Mouse (Mus musculus): ENCODE measurements around the gene Fgf8. TPM values are rescaled to one million over a fixed set of nuclear protein-coding genes. Genes with fewer than 3 reads are reported as not detected.

Gene Fgf8
- polyA plus RNA-seq, 1 experiment from 2014 or later, result 0.18 TPM

- peaks cover 26% of the 10 kb centered on the region for H3K27me3 ChIP-seq (ENCODE audit: control insufficient read depth, insufficient read depth, low read length)
- H3K36me3 ChIP-seq (ENCODE audit: control insufficient read depth, insufficient read depth, low read length), result no peaks in the 10 kb centered on the region
- no peak overlapping the region for H3K4me2 ChIP-seq (ENCODE audit: low read length)
- H3K4me3 ChIP-seq (replicated peaks; ENCODE audit: low read depth, low read length), result no peak overlapping the region
- no peak overlapping the region for H3K9ac ChIP-seq (replicated peaks; ENCODE audit: low read length)
- WGBS, result 49% methylated on average over 14 of the region's 14 CpGs
- ATAC-seq (ENCODE audit: low FRiP score, low TSS enrichment), result no peak
- H3K4me1 ChIP-seq (ENCODE audit: control insufficient read depth, insufficient read depth, low read length), result no peaks in the 10 kb centered on the region
- DNase-seq, result no peak
- no peak overlapping the region for H3K27ac ChIP-seq (replicated peaks; ENCODE audit: low read depth, low read length)
- no peaks in the 10 kb centered on the region for H3K9me3 ChIP-seq (ENCODE audit: control insufficient read depth, low read length)
These were observed 16.9 kb downstream of the Fgf8 start for GRCm38 (mm10) chr19:45725677-45726277.

- no peak overlapping the region for H3K4me2 ChIP-seq (ENCODE audit: low read length)
- no peaks in the 10 kb centered on the region for H3K36me3 ChIP-seq (ENCODE audit: control insufficient read depth, insufficient read depth, low read length)
- DNase-seq, result no peak
- H3K27ac ChIP-seq (replicated peaks; ENCODE audit: low read depth, low read length), result no peak overlapping the region
- H3K4me3 ChIP-seq (replicated peaks; ENCODE audit: low read depth, low read length), result no peak overlapping the region
- peaks cover 6% of the 10 kb centered on the region; the same call in 1 of the 2 replicates for H3K4me1 ChIP-seq (ENCODE audit: control insufficient read depth, insufficient read depth, low read length)
- H3K9ac ChIP-seq (replicated peaks; ENCODE audit: low read length), result no peak overlapping the region
- H3K27me3 ChIP-seq (ENCODE audit: control insufficient read depth, insufficient read depth, low read length), result peaks cover 37% of the 10 kb centered on the region
- 72% methylated on average over 5 of the region's 5 CpGs for WGBS
- no peak for ATAC-seq (ENCODE audit: low FRiP score, low TSS enrichment)
- no peaks in the 10 kb centered on the region for H3K9me3 ChIP-seq (ENCODE audit: control insufficient read depth, low read length)
These were observed 20.5 kb downstream of the Fgf8 start for GRCm38 (mm10) chr19:45722188-45722587.

GRCm38 (mm10) chr19:45718286-45718685, 24.4 kb downstream of the Fgf8 start:
- WGBS, result 51% methylated on average over 3 of the region's 3 CpGs

GRCm38 (mm10) chr19:45717493-45718220, 25.1 kb downstream of the Fgf8 start:
- Histone ChIP-seq H3K9ac (replicated peaks; ENCODE audit: low read length) (peak overlapping the region; percentile 51; the same call in 1 of the 2 replicates), H3K9me3 (ENCODE audit: control insufficient read depth, low read length) (no peaks in the 10 kb centered on the region), H3K4me2 (ENCODE audit: low read length) (peak overlapping the region; percentile 55), H3K4me3 (replicated peaks; ENCODE audit: low read depth, low read length) (peak overlapping the region; percentile 27), H3K27me3 (ENCODE audit: control insufficient read depth, insufficient read depth, low read length) (peaks cover 39% of the 10 kb centered on the region), H3K36me3 (ENCODE audit: control insufficient read depth, insufficient read depth, low read length) (no peaks in the 10 kb centered on the region), H3K4me1 (ENCODE audit: control insufficient read depth, insufficient read depth, low read length) (peaks cover 12% of the 10 kb centered on the region), H3K27ac (replicated peaks; ENCODE audit: low read depth, low read length) (peak overlapping the region; percentile 81)
- under 1% methylated on average over 16 of the region's 16 CpGs for WGBS
- ATAC-seq (ENCODE audit: low FRiP score, low TSS enrichment) (peak; percentile 76; the same call in 1 of the 2 replicates), DNase-seq (peak; percentile 83)

More at GRCm38 (mm10) chr19:45718286-45718685, 24.4 kb downstream of the Fgf8 start:
- H3K27me3 ChIP-seq (ENCODE audit: control insufficient read depth, insufficient read depth, low read length), result peaks cover 39% of the 10 kb centered on the region
- DNase-seq, result no peak
- H3K4me1 ChIP-seq (ENCODE audit: control insufficient read depth, insufficient read depth, low read length), result peaks cover 12% of the 10 kb centered on the region
- no peak for ATAC-seq (ENCODE audit: low FRiP score, low TSS enrichment)
- no peaks in the 10 kb centered on the region for H3K9me3 ChIP-seq (ENCODE audit: control insufficient read depth, low read length)
- H3K27ac ChIP-seq (replicated peaks; ENCODE audit: low read depth, low read length), result peak overlapping the region; percentile 81
- H3K36me3 ChIP-seq (ENCODE audit: control insufficient read depth, insufficient read depth, low read length), result no peaks in the 10 kb centered on the region
- no peak overlapping the region for H3K9ac ChIP-seq (replicated peaks; ENCODE audit: low read length)
- H3K4me3 ChIP-seq (replicated peaks; ENCODE audit: low read depth, low read length), result no peak overlapping the region; the same call in 1 of the 2 replicates
- H3K4me2 ChIP-seq (ENCODE audit: low read length), result peak overlapping the region; percentile 55

- DNase-seq (no peak), ATAC-seq (ENCODE audit: low FRiP score, low TSS enrichment) (no peak)
- WGBS, result 61% methylated on average over 3 of the region's 3 CpGs
- Histone ChIP-seq H3K4me1 (ENCODE audit: control insufficient read depth, insufficient read depth, low read length) (no peaks in the 10 kb centered on the region), H3K9me3 (ENCODE audit: control insufficient read depth, low read length) (no peaks in the 10 kb centered on the region), H3K36me3 (ENCODE audit: control insufficient read depth, insufficient read depth, low read length) (no peaks in the 10 kb centered on the region), H3K27me3 (ENCODE audit: control insufficient read depth, insufficient read depth, low read length) (peaks cover 5% of the 10 kb centered on the region; the same call in 1 of the 2 replicates), H3K27ac (replicated peaks; ENCODE audit: low read depth, low read length) (no peak overlapping the region), H3K9ac (replicated peaks; ENCODE audit: low read length) (no peak overlapping the region), H3K4me2 (ENCODE audit: low read length) (no peak overlapping the region), H3K4me3 (replicated peaks; ENCODE audit: low read depth, low read length) (no peak overlapping the region)
These were observed 34.0 kb downstream of the Fgf8 start for GRCm38 (mm10) chr19:45708704-45709103.

GRCm38 (mm10) chr19:45696281-45696600, 46.5 kb downstream of the Fgf8 start:
- WGBS, result 46% methylated on average over 6 of the region's 6 CpGs

GRCm38 (mm10) chr19:45695496-45696280, 47.0 kb downstream of the Fgf8 start:
- WGBS, result 13% methylated on average over 25 of the region's 25 CpGs
- ATAC-seq (ENCODE audit: low FRiP score, low TSS enrichment), result no peak
- no peak overlapping the region for H3K9ac ChIP-seq (replicated peaks; ENCODE audit: low read length)

More at GRCm38 (mm10) chr19:45696281-45696600, 46.5 kb downstream of the Fgf8 start:
- H3K9me3 ChIP-seq (ENCODE audit: control insufficient read depth, low read length), result no peaks in the 10 kb centered on the region
- no peak for ATAC-seq (ENCODE audit: low FRiP score, low TSS enrichment)
- H3K4me2 ChIP-seq (ENCODE audit: low read length), result no peak overlapping the region
- no peak for DNase-seq
- H3K36me3 ChIP-seq (ENCODE audit: control insufficient read depth, insufficient read depth, low read length), result no peaks in the 10 kb centered on the region
- H3K4me3 ChIP-seq (replicated peaks; ENCODE audit: low read depth, low read length), result no peak overlapping the region
- H3K27ac ChIP-seq (replicated peaks; ENCODE audit: low read depth, low read length), result no peak overlapping the region
- H3K4me1 ChIP-seq (ENCODE audit: control insufficient read depth, insufficient read depth, low read length), result no peaks in the 10 kb centered on the region; the same call in 1 of the 2 replicates
- H3K9ac ChIP-seq (replicated peaks; ENCODE audit: low read length), result no peak overlapping the region
- H3K27me3 ChIP-seq (ENCODE audit: control insufficient read depth, insufficient read depth, low read length), result peaks cover 15% of the 10 kb centered on the region

GRCm38 (mm10) chr19:45694056-45694455, 48.7 kb downstream of the Fgf8 start:
- DNase-seq (peak; percentile 45), ATAC-seq (ENCODE audit: low FRiP score, low TSS enrichment) (no peak)
- WGBS, result 27% methylated on average over 3 of the region's 3 CpGs
- Histone ChIP-seq H3K9ac (replicated peaks; ENCODE audit: low read length) (no peak overlapping the region), H3K27ac (replicated peaks; ENCODE audit: low read depth, low read length) (no peak overlapping the region), H3K4me2 (ENCODE audit: low read length) (no peak overlapping the region), H3K4me3 (replicated peaks; ENCODE audit: low read depth, low read length) (no peak overlapping the region), H3K36me3 (ENCODE audit: control insufficient read depth, insufficient read depth, low read length) (no peaks in the 10 kb centered on the region), H3K4me1 (ENCODE audit: control insufficient read depth, insufficient read depth, low read length) (no peaks in the 10 kb centered on the region; the same call in 1 of the 2 replicates), H3K27me3 (ENCODE audit: control insufficient read depth, insufficient read depth, low read length) (peaks cover 15% of the 10 kb centered on the region), H3K9me3 (ENCODE audit: control insufficient read depth, low read length) (no peaks in the 10 kb centered on the region)

More at GRCm38 (mm10) chr19:45695496-45696280, 47.0 kb downstream of the Fgf8 start:
- Histone ChIP-seq H3K4me3 (replicated peaks; ENCODE audit: low read depth, low read length) (no peak overlapping the region; the same call in 1 of the 2 replicates), H3K27ac (replicated peaks; ENCODE audit: low read depth, low read length) (no peak overlapping the region), H3K4me2 (ENCODE audit: low read length) (peak overlapping the region; percentile 17), H3K4me1 (ENCODE audit: control insufficient read depth, insufficient read depth, low read length) (no peaks in the 10 kb centered on the region; the same call in 1 of the 2 replicates), H3K27me3 (ENCODE audit: control insufficient read depth, insufficient read depth, low read length) (peaks cover 15% of the 10 kb centered on the region), H3K9me3 (ENCODE audit: control insufficient read depth, low read length) (no peaks in the 10 kb centered on the region), H3K36me3 (ENCODE audit: control insufficient read depth, insufficient read depth, low read length) (no peaks in the 10 kb centered on the region)
- DNase-seq, result peak; percentile 25
